Mouse (Mus musculus) testis, adult 2 months (tissue): Measurements from ENCODE around the gene Mettl7b.

Experiments used
- CTCF ChIP-seq: fragments of 200-500 bp; IDR thresholded peaks from 2 replicates; pipeline ENCODE4 v1.5.1; 2012; ENCODE audit warnings: low read depth, mild to moderate bottlenecking, inconsistent platforms, low read length, moderate library complexity; ENCODE audit not compliant: control insufficient read depth, insufficient read depth, insufficient replicate concordance
- POLR2A ChIP-seq: fragments of 200-500 bp; IDR thresholded peaks from 2 replicates; pipeline ENCODE4 v1.6.1; 2012; ENCODE audit warnings: low read depth, mild to moderate bottlenecking, inconsistent platforms, low read length, moderate library complexity; ENCODE audit not compliant: control insufficient read depth

DNA sequence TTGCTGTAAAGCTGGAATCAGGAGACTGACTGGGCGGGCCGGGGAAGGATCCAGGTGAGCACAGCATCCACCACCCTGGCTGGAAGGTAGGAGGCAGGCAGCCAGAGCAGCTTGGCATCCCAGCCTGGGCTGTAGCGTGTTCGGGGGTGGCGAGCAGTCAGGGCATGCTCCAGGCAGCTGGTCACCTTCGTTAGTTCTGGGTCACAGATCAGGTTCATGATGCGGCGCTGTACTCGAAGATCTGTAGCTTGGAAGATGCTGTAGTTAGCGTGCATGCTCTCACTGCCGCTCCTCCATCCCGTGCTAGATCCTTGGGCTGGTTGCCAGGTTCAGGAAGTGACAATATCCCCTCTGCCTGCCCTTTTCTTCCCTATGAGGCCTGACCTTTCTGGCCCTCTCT, 47.1 kb downstream of the Mettl7b start:
- no peak for TF ChIP-seq POLR2A
- TF ChIP-seq CTCF: no peak
